Mouse (Mus musculus) urinary bladder, postnatal 25 days (tissue): ENCODE measurements around the gene Itch.
A peak's percentile ranks its signal among the peaks of the same experiment; 100 is the strongest.
"Not testable (repeated sequence)": the region's sequence is repeated elsewhere in the genome, so short reads cannot be mapped to it uniquely, and the experiment has no call there.

Experiments used
- DNase-seq: peaks from one replicate; pipeline ENCODE4 v3.0.0; 2022; ENCODE audit warnings: low spot score

Gene Itch

DNA sequence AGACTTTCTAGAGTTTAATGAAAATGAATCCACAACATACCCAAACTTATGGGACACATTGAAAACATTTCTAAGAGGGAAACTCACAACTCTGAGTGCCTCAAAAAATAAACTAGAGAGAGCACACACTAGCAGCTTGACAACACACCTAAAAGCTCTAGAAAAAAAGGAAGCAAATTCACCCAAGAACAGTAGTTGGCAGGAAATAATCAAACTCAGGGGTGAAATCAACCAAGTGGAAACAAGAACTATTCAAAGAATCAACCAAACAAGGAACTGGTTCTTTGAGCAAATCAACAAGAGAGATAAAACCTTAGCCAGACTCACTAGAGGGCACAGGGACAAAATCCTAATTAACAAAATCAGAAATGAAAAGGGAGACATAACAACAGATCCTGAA is 16.0 kb downstream of the Itch start:
- not testable (repeated sequence) for DNase-seq

DNA sequence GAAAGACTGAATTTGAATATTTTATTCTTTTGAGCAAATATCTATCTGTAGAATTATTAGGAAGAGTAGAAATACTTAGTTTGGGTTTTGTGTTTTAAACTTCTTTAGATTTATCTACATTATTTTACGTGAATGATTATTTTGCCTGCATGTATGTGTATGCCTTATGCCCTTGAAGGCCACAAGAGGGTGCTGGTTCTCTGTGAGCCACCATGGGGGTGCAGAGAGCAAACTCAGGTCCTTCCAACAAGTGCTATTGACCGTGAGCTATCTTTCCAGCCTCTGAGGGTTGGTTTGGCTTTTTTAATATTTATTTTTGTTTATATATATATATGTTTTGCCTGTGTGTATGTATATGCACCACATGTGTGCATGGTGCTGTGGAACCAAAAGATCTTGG is 74.1 kb downstream of the Itch start:
- DNase-seq: no peak

DNA sequence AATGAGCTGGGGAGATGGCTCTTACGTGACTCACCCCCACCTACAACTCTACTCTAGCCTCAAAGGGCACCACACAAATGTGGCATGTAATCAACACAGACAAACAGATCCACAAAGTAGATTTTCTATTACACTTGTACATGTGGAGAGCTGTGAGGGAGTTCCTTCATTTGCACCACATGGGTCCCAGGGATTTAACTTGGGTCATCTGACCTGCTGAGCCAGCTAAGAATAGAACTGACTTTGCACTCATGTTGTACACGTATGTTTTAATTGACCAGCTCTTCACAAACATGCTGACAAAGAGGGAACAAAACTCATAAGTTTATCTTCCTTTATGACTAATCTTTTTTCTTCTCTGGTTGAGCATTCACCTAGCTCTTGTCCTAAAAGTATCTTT is 89.8 kb downstream of the Itch start:
- DNase-seq: no peak

DNA sequence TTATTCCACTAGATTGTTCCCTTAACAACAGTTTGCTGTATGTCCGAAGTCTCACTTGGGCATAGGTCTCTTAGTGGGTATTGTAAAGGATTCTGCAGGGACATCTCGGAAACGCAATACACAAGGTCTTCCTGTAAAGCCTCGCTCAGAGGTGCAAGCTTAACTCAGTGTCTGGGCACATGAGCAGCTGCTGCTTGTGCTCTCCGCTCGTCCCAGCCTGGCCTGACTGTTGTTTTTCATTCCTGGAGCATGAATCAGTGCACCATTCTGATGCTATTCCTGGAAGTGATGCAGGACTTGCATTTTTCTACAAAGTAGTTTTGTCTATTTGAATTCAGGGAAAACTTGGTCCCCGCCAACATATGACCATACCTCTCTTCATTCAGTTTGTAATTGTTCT is 91.4 kb downstream of the Itch start:
- no peak for DNase-seq

DNA sequence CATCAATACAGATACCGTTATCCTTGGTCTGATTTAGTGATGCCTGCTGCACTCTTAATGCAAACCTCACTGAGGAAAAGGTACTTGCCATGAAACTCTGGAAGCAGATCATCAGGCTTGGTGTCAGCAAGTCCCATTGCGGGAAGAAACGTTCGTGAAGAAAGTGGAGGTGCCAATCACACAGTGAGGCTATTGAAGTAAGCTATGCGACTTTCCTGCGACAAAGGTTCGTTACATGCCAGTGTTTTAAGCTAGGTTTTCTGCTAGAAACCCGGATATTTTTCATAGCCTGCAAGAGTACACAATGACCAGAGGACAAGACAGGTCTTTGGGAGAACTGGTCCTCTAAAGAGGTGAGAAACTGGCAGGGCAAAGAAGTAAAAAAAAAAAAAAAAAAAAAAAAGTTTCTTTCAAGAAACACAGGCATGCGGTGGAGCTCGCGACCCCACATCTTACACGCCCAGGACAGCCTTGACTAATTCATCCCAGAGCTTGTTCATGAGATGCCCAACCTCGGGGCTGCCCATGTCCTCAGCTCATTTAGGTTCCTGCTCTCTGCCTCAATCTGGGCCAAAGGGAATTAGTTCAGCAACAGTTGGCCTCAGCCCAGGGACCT is 102.5 kb downstream of the Itch start:
- no peak for DNase-seq

DNA sequence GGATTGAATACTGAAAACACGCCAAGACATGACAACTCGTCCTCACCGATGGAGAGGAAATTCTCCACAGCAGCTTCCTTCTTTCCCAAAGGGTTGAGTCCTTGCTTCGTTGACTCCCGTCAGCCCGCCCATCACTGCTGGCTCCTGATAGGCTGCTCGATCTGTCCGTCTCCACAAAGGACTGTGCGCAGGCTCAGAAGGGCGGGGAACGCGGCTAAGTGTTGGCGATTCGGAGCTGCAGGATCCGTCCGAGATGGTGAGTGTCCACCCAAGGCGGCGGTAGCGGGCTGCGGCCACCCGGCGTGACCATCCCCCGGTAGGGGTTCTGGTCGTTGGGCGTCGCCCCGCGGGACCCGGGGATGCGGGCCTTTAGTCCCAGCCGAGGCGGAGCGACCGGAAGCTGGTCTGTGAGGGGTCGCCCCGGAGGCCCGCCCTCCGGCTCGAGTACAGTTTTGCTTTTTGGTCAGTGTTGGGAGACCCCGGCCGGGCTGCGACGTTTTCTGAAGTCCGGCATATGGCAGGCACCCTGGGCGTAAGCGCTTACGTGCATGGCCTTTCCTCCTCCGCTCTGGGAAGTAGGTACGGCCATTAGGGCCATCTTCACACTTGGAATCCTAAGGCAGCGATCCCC is 103.2 kb downstream of the Itch start, which contains the start of gene Dynlrb1:
Dynlrb1 (plus strand) TSS at position 172 of the 631 bp plus-strand sequence.
- DNase-seq: peak; percentile 99

DNA sequence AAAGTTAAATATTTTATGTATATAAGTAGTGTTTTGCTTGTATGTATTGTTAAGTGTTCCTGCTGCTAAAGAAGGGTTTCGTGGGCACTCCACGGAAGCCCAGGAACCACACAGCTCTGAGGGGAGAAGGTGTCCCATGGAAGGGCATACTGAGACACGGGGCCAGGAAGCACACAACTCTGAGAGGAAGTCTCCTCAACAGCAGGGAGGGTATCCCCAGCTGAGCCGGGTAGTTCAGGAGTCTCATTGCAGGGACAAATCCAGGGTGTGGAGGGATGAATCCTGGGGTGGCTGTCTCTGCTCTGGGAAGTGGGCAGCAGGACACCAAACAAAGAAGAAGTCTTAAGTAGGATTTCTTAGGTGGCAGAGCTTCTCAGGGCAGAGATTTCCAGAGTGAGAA is 104.0 kb downstream of the Itch start:
- no peak for DNase-seq

DNA sequence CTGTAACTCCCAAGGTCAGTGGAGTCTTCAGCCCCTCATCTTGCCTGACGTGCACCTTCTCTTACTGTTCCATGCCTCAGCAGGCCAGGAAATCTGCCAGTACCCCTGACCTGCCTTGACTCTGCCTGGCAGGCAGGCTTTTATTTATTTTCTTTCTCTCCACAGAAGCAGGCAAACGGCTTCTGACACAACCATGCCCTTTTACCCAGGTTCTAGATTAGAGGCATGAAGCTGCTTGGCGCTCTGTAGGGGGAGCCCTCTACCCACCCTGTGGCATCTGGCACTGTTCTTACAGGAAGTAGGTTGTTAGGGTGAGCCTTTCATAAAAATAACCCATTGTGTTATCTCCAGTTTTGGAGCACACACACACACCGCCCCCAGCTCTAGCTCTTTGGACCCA is 107.6 kb downstream of the Itch start:
- DNase-seq: no peak

DNA sequence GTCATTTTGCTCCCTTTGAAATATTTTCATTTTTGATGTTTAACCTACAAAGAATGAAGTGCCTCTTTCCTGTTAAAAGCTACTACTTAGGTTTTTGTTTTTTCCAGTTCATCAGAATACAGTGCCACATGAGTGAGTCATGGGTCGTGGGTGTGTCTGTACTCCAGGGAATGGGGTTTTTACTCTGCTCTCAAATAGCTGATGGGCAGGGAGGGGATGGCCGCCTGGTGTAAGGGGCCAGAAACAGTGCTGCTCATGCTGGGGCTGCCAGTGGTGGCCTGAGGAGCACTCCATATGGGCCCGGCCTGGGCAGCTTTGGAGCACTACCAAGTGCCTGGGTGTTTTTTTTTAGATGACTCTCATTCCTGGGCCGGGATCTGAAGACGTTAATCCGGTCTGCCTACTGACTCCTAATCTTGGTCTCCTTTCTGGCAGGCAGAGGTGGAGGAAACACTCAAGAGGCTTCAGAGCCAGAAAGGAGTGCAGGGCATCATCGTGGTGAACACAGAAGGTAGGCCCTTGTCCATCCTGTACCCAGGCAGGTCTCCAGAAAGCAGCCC is 109.1 kb downstream of the Itch start:
- DNase-seq: peak; percentile 24

DNA sequence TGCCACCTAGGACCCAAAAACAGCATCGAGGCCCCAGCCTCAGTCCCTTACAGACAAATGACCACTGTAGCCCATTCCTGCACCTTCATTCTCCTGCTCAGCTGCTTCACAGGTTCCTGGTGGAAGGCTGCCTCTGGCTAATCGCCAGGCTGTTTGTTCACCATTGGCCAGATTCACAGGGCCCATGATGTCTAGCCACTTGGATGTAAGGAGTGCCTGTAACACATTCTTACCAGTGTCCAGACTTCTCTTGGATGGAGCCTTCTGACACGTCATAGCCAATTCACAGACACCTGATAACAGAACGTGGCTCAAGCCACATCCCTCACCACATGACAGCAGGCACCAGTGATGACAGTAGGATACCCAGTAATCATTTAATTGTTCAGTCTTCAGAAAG is 112.9 kb downstream of the Itch start:
- no peak for DNase-seq

DNA sequence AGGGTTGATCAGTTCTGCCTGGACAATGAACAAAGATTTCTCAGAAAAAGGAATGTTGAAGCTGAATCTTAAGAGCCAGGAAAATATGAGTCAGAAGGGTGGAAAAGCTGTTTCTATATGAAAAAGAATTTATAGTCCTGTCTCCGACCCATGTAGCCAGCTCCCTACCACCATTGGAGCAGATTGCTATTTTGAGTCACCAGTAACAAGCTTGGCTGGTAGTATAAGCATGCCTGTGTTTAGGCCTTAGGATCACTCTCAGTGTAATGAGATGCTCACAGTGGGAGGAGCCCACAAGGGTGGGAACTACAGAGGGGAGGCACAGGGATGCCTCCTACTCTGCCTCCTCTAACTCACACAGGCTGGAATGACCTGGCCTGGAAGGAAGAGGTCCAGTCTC is 114.9 kb downstream of the Itch start:
- no peak for DNase-seq

DNA sequence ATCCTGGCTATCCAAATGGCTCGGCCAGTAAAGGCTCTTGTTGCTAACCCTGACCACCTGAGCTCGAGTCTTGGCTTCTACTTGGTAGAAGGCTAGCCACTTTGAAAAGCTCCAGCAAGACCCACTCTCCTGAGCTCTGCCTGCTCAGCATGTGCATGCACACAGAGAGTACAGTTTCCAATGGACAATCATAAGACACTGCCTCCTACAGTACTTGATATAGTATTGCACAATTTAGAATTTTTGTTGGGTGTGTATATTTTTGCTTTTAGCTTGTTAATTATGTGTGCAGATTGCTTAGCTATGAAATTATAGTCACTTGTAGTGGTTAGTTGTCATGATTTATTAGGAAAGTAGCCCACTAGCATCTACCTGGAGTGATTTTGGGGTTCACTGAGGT is 115.4 kb downstream of the Itch start:
- no peak for DNase-seq

DNA sequence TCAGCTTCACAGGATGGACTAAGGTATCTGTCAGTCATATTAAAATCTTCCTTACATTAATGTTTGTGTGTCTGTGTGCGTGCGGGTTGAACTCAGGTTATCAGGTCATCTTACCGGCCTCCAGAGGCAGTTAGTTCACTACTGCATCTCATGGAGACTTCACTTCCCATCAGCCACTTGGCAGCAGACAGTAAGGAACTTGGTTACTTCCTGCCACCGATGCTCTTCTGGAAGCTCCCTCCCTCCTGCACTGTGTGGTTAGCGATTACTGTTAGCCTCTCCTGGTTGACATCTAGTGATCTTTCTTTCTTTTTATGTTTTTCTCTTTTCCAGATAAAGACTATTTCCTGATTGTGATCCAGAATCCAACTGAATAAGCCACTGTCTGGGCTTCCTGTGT is 116.3 kb downstream of the Itch start:
- DNase-seq: no peak

DNA sequence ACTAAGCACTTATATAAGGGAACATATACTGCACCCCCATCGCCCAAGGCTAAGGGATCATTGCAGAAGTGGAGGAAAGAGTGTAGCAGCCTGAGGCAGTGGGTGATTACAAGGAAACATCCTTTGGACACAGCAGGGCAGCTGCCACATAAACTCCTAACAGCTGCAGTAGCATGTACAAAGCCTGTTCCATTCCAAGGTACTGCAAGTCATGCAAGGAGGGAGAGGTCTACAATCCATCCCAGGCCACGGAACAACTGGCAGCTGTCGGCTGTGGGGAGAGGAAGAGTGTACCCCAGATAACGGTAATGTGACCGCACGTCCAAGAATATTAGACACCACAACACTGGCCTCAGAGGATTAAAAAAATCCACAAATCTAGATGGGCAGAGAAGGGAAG is 132.2 kb downstream of the Itch start:
- no peak for DNase-seq

DNA sequence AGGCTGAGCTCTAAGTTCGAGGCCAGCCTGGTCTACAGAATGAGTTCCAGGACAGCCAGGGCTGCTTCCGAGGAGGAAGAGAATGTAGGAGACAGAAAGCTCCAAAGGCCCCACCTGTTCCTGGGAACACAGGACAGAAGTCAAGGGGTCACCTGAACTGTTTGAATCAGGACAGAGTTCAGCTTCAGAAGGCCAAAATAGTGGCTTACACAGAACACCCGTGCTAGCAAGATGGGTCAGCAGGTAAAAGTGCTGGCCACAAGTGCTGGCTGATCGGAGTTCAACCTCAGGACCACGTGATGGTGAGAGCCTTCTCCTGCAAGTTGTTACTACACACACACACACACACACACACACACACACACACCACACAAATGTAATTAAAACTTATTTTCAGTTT is 133.6 kb downstream of the Itch start:
- DNase-seq: no peak

DNA sequence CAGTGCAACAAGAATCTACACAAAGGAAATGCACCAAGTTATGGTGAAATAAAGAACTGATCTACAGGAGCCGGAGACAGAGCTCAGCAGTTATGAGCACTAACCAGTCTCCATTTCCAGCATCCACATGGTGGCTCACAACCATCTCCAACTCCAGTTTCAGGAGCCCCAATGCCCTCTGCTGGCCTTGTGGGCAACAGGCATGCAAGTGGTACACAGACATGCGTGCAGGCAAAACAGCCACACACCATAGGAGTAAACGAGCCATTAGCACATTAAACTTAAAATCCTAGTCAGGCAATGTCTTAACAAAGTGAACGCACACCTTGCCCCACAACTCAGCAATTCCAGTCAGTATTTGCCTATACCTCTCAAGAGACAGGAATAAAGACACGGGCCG is 138.6 kb downstream of the Itch start:
- DNase-seq: no peak

DNA sequence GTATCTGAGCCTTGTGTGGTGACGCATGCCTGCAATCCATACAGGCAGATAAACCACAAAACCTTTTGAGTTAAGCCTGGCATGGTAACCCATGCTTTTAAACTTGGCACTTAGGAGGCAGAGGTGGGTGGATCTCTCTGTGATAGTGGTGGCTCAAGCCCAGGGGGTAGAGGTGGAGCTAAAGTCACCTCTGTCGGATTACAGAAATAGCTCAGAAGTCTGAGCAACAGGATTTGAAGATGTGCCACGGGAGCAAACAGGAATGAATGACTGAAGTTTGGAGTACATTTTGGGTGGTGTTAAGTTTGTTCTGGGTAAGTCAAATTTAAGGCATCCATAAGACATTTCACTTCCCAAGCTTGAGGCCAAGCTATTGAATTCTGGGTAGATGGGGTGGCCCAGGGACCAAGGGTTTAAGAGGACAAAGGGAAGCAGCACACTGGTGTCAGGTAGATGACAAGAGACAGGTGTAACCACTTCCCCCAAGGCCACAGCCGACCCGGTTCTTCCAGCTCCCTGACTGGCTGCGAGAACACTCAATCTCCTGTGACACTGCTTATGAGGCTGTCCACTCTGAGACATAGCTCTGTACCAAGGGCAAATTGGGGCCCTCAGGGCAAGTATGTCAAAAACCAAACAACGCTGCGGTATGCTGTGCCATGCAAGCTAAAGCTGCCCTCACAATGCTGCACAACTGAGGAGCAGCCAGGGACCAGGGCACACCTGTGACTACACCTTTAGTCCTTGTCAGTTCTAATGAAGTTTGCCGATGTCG is 139.3 kb downstream of the Itch start:
- no peak for DNase-seq

DNA sequence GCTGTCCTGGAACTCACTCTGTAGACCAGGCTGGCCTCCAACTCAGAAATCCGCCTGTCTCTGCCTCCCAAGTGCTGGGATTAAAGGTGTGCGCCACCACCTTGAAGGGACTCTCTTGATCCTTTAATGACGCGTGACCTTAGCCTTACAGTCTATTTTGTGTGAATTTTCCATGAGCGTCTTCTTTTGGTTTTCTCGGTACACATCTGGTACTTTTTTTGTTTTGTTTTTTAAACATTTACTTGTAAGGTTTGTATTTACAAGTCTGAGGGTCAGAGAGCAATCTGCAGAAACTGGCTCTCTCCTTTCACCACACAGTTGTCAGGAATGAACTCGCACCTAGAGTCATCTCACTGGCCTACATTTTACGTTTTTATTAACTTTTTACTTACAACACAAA is 140.3 kb downstream of the Itch start:
- no peak for DNase-seq

DNA sequence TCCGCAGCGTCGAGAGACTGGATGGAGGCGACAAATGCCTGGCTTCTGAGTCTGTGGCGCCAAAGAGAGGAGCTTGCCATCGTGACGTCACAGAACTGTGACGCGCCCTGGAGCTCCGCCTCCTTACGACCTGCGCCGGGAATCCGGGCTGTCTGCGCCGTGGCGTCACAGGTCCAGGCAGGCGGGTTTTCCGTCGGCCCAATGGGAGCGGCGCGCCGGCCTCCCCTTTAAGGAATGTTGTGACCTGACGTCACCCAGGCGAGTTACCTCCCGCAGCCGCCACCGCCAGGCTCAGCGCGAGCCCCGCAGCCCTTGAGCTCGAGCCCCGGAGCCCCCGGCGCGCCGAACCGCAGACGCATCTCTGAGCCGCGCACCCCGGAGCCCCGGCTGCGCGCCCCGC is 142.9 kb downstream of the Itch start, which contains the start of gene Map1lc3a:
Map1lc3a (plus strand) TSS at position 103 of the 400 bp plus-strand sequence.
- DNase-seq: peak; percentile 95
